Mouse (Mus musculus): ENCODE results near the gene Axin2.

Axin2 gene

DNA sequence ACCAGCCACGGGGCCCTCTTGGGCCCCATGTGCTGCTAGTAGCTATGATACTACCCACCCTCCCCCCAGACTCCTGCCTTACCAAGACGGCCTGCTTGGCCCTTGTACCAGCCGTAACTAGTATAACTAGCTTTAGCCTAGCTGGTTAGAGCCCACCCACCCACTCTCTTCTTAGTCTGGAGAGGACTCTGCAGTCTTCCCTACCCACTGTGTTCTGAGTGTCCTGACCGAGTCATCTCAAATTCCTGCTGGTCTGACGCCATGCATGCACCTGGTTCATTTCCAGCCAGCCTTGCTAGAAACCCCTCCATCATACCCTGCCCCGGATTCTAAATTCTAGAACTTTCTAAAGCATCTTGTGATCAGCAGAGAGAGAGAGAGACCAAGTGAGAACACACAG is 9.6 kb downstream of the Axin2 start:
- DNase-seq, result no peak

- peak in 1 of 2 experiments; percentile 27 for DNase-seq
Observed at GRCm38 (mm10) chr11:108930612-108931011, 10.5 kb downstream of the Axin2 start.

- peak in 1 of 2 experiments; percentile 45 for DNase-seq
Observed at GRCm38 (mm10) chr11:108933835-108934234, 13.7 kb downstream of the Axin2 start.

DNA sequence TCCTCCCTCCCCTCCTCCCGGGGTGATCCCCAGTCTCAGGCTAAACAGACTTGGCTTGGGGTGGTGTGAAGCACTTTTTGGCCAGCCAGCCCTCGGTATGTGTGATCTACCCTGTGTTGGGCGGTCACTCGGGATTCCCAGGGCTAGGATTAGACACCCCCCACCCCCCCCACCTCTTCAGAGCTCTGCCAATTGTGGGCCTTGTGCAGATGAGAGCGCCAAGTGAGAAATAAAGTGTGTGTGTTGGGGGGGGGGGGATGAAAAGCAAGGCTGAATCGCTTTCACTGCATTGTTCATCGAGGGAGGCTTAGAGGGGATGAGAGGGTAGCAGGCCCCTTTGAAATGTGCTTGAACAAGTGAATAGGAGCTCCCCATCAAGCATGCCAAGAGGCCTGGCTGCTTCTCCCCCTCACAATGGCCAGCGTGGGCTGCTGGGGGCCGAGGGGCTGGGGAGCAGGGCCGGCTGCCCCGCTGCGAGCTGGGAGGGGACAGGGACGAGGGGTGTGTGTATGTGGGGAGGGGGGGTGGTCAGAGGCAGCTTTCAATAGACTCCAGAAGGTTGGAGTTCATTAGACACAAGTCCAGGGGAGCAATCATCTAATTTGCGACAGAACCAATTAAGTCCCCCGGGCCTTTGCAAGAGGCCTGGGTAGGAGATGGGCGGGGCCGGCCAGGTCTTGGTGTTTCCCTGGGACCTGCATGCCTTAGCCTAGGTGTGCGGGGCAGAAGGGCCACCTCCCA is 15.1 kb downstream of the Axin2 start:
- no peak for DNase-seq

- no peak for DNase-seq
Observed at GRCm38 (mm10) chr11:108936016-108936792, 16.1 kb downstream of the Axin2 start.

- DNase-seq, result no peak
Observed at GRCm38 (mm10) chr11:108940655-108941412, 20.7 kb downstream of the Axin2 start.

GRCm38 (mm10) chr11:108941836-108942235 is 21.7 kb downstream of the Axin2 start:
- peak; percentile 61 to 75 for DNase-seq

GRCm38 (mm10) chr11:108943741-108944140 is 23.6 kb downstream of the Axin2 start:
- DNase-seq, result no peak

GRCm38 (mm10) chr11:108945666-108946065 is 25.5 kb downstream of the Axin2 start:
- DNase-seq, result peak; percentile 36 to 71

GRCm38 (mm10) chr11:108947425-108948184 is 27.5 kb downstream of the Axin2 start:
- peak in 1 of 2 experiments; percentile 8 for DNase-seq

- DNase-seq, result no peak
Observed at GRCm38 (mm10) chr11:108948501-108948900, 28.4 kb downstream of the Axin2 start.

DNA sequence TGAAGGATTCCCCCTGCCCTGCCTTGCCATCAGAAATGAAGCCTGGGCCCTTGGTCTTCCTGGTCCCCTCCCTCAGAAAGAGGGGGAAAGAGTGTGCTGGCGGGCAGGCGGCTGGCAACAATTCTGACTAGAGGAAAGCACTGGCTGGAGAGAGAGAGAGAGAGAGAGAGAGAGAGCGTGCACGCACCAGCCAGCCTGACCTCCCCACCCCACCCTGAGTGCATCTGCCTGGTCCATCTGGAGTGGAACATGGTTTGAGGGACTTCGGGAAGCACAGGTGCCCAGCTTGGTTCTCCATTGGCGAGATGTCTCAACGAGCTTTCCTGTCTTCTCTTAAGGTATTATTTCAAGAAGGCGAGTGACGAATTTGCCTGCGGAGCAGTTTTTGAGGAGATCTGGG is 28.8 kb downstream of the Axin2 start:
- no peak for DNase-seq

DNA sequence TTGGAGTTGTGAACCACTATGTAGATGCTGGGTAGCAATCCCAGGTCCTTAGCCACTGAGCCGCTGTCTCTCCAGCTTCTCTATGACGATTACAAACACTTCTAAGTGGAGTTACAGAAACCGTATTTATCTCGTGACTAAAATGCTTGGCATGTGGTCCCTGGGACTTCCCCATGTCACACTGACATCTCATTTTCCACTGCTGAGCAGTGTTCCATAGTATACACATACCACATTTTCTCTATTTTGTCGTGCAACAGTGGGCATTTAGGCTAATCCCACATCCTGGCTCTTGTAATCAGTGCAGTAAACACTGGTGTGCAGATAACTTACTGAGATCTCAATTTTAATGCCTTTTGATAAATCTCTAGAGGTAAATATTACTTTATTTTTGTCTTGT is 32.2 kb downstream of the Axin2 start:
- DNase-seq, result no peak

GRCm38 (mm10) chr11:108955943-108956342 is 35.8 kb downstream of the Axin2 start:
- no peak for DNase-seq

DNA sequence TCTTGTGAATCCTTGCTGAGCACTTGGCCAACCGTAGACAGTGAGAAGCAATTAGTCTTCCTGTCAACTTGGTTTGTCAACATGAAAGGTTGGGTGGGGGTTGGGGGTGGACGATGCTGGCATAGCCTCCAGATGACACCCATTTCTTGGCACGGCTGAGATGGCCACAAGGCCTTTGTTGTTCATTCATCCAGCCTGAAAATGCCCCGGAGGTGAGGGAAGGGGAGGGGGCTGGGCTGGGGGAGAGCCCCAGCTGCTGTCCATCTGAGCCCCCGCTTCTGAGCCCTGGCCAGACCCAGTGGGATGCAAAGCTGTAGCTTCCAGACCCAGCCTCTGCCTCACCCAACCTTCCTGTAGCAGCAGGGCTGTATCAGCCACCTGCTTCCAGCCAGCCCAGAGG is 38.2 kb downstream of the Axin2 start:
- no peak for DNase-seq

GRCm38 (mm10) chr11:108959196-108959595 is 39.0 kb downstream of the Axin2 start:
- DNase-seq, result no peak

- DNase-seq, result no peak
Observed at GRCm38 (mm10) chr11:108961651-108962065, 41.5 kb downstream of the Axin2 start.

DNA sequence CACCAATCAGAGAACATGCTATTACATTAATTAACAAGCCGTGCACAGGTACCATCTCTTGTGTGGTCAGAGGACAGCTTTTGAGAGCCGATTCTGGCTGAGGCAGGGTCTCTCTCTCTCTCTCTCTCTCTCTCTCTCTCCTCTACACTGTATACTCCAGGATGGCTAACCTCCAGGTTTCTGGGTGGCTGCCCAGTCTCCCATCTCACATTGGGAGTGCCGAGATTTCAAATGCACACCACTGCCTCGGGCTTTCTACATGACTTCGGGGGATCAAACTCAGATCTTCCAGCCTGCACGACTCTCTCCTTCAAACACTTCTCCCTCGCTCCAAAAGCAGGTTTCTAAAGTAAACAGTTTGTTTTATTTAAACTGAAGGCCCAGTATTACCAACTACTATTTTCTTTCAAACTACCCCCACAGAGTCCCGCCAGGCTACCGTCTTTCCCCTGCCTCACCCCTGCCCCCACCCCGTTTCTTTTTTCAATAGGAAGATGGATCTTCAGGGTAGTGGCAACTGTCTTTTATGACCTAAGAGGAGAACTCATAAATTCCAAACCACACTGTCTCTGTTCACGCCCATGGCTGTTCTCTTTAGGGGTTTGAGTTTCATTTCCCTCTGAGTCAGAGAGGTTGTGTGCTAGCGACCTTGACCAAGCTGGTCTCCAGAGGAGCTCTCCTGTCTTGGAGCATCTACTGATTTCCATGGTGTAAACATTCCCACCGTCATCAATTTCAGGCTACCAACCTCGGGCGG is 43.5 kb downstream of the Axin2 start:
- no peak for DNase-seq

- no peak for DNase-seq
Observed at GRCm38 (mm10) chr11:108965740-108966139, 45.6 kb downstream of the Axin2 start.

DNA sequence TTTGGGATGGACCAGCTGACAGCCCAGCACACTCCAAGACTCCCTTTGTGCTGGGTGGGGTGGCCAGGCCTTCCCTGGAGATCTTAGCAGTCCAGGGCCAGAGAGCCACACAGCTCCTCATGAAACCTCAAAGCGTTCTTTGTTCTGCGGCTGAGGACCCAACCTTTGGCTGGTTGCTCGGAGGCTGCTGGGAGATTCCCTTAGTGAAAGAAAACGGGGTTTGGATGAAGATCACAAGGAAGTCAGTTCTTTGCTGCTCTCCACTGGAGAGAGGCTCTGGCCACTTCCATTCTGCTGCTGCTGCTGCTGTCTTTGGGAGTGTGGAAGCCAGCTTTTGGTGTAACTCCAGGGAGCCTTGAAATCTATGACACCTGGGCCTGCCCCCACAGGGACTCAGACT is 53.3 kb downstream of the Axin2 start:
- no peak for DNase-seq

- no peak for DNase-seq
Observed at GRCm38 (mm10) chr11:108973866-108974265, 53.7 kb downstream of the Axin2 start.

GRCm38 (mm10) chr11:108975583-108975982 is 55.4 kb downstream of the Axin2 start:
- no peak for DNase-seq

Data from cerebellum, postnatal 25 days (tissue).